Comparison of ENCODE assay signal across 25 mouse cellular contexts in genomic region chr3:109692613-109693012, GRCm38 (mm10).
A peak's percentile ranks its signal among the peaks of the same experiment; 100 is the strongest.
DNase-seq lines count a peak whose midpoint lies in the region; ATAC-seq and TF ChIP-seq lines count a peak whose summit lies in the region.
"Had no signal": no experiment of that assay in that cellular context is flagged by ENCODE, and none has a peak within 500 bp of the region (broad histone marks: within the 10 kb centered on the region; RNA-seq: fewer than 3 reads in every experiment).

No protein-coding gene starts in this region.

- no peaks in the 10 kb centered on the region for H3K4me1 ChIP-seq in forebrain, postnatal 0 days (ENCODE audit: insufficient read depth)
- no peaks in the 10 kb centered on the region for H3K4me1 ChIP-seq in forebrain, embryonic 11.5 days (replicated peaks; ENCODE audit: control insufficient read depth, insufficient read depth, low read length)
- H3K4me1 ChIP-seq in midbrain, embryonic 14.5 days (ENCODE audit: control insufficient read depth, insufficient read depth, low read length): no peaks in the 10 kb centered on the region
- no peaks in the 10 kb centered on the region for H3K4me1 ChIP-seq in midbrain, postnatal 0 days (ENCODE audit: insufficient read depth, low read length)
- H3K4me1 ChIP-seq: embryonic facial prominence, embryonic 12.5 days; embryonic facial prominence, embryonic 15.5 days; forebrain, embryonic 12.5 days; heart, embryonic 12.5 days; heart, embryonic 15.5 days; hindbrain, embryonic 10.5 days; hindbrain, embryonic 13.5 days had no signal

- WGBS in forebrain, postnatal 0 days: 81% methylated on average over 3 of the region's 3 CpGs
- 78% methylated on average over 3 of the region's 3 CpGs for WGBS in forebrain, embryonic 11.5 days
- 85% methylated on average over 3 of the region's 3 CpGs for WGBS in midbrain, embryonic 14.5 days
- WGBS in midbrain, postnatal 0 days: 82% methylated on average over 3 of the region's 3 CpGs

- peak; percentile 61; the same call in 1 of the 2 replicates for ATAC-seq in forebrain, postnatal 0 days
- no peak for ATAC-seq in forebrain, embryonic 11.5 days (replicated peaks; ENCODE audit: low FRiP score)
- ATAC-seq in midbrain, embryonic 14.5 days (ENCODE audit: low FRiP score, low TSS enrichment): no peak
- ATAC-seq in midbrain, postnatal 0 days (ENCODE audit: low FRiP score): no peak
- ATAC-seq in inflammation-experienced regulatory T-cells, adult 6 months: peak; percentile 43
- ATAC-seq: forebrain, embryonic 15.5 days; hindbrain, embryonic 16.5 days had no signal

- no peak overlapping the region for H3K9ac ChIP-seq in forebrain, postnatal 0 days
- no peak overlapping the region for H3K9ac ChIP-seq in forebrain, embryonic 11.5 days (ENCODE audit: low read length)
- H3K9ac ChIP-seq in midbrain, embryonic 14.5 days (replicated peaks; ENCODE audit: low read length): no peak overlapping the region
- H3K9ac ChIP-seq in midbrain, postnatal 0 days (replicated peaks; ENCODE audit: low read length, poor library complexity, severe bottlenecking): no peak overlapping the region
- H3K9ac ChIP-seq: embryonic facial prominence, embryonic 12.5 days; embryonic facial prominence, embryonic 15.5 days; forebrain, embryonic 12.5 days; forebrain, embryonic 15.5 days; heart, embryonic 12.5 days; heart, embryonic 15.5 days; hindbrain, embryonic 13.5 days had no signal

- H3K27me3 ChIP-seq in forebrain, postnatal 0 days (ENCODE audit: insufficient read depth, low read length): no peaks in the 10 kb centered on the region
- H3K27me3 ChIP-seq in forebrain, embryonic 11.5 days (ENCODE audit: control insufficient read depth, insufficient read depth, low read length): no peaks in the 10 kb centered on the region
- H3K27me3 ChIP-seq in midbrain, embryonic 14.5 days (ENCODE audit: control insufficient read depth, insufficient read depth, low read length): no peaks in the 10 kb centered on the region
- H3K27me3 ChIP-seq in midbrain, postnatal 0 days (ENCODE audit: insufficient read depth, low read length): no peaks in the 10 kb centered on the region
- H3K27me3 ChIP-seq: embryonic facial prominence, embryonic 12.5 days; embryonic facial prominence, embryonic 15.5 days; forebrain, embryonic 12.5 days; forebrain, embryonic 15.5 days; heart, embryonic 12.5 days; heart, embryonic 15.5 days; hindbrain, embryonic 13.5 days had no signal

- H3K9me3 ChIP-seq in forebrain, postnatal 0 days (ENCODE audit: low read length): no peaks in the 10 kb centered on the region
- no peaks in the 10 kb centered on the region for H3K9me3 ChIP-seq in forebrain, embryonic 11.5 days (ENCODE audit: control insufficient read depth, low read length)
- no peaks in the 10 kb centered on the region for H3K9me3 ChIP-seq in midbrain, embryonic 14.5 days (ENCODE audit: control insufficient read depth, low read length)
- H3K9me3 ChIP-seq in midbrain, postnatal 0 days (ENCODE audit: low read length): no peaks in the 10 kb centered on the region
- H3K9me3 ChIP-seq: embryonic facial prominence, embryonic 12.5 days; embryonic facial prominence, embryonic 15.5 days; forebrain, embryonic 12.5 days; forebrain, embryonic 15.5 days; heart, embryonic 12.5 days; heart, embryonic 15.5 days; hindbrain, embryonic 10.5 days; hindbrain, embryonic 13.5 days had no signal

- no peak overlapping the region for H3K4me3 ChIP-seq in forebrain, postnatal 0 days (ENCODE audit: low read depth, low read length)
- no peak overlapping the region for H3K4me3 ChIP-seq in forebrain, embryonic 11.5 days (ENCODE audit: low read depth, low read length)
- no peak overlapping the region for H3K4me3 ChIP-seq in midbrain, embryonic 14.5 days (replicated peaks; ENCODE audit: low read depth, low read length)
- no peak overlapping the region for H3K4me3 ChIP-seq in midbrain, postnatal 0 days (ENCODE audit: low read depth, low read length)
- H3K4me3 ChIP-seq: embryonic facial prominence, embryonic 12.5 days; embryonic facial prominence, embryonic 15.5 days; forebrain, embryonic 12.5 days; forebrain, embryonic 15.5 days; heart, embryonic 12.5 days; heart, embryonic 15.5 days; hindbrain, embryonic 10.5 days; hindbrain, embryonic 13.5 days had no signal

- H3K4me2 ChIP-seq in forebrain, postnatal 0 days (ENCODE audit: low read depth): no peak overlapping the region
- H3K4me2 ChIP-seq in forebrain, embryonic 11.5 days (ENCODE audit: low read depth, low read length, severe bottlenecking): no peak overlapping the region
- no peak overlapping the region for H3K4me2 ChIP-seq in midbrain, embryonic 14.5 days (ENCODE audit: low read length)
- no peak overlapping the region for H3K4me2 ChIP-seq in midbrain, postnatal 0 days (ENCODE audit: low read depth, low read length, poor library complexity, severe bottlenecking)
- H3K4me2 ChIP-seq: embryonic facial prominence, embryonic 12.5 days; embryonic facial prominence, embryonic 15.5 days; forebrain, embryonic 12.5 days; forebrain, embryonic 15.5 days; heart, embryonic 12.5 days; heart, embryonic 15.5 days; hindbrain, embryonic 13.5 days had no signal

- H3K27ac ChIP-seq in forebrain, postnatal 0 days (ENCODE audit: low read depth, low read length): no peak overlapping the region
- H3K27ac ChIP-seq in forebrain, embryonic 11.5 days (ENCODE audit: low read depth, low read length): no peak overlapping the region
- H3K27ac ChIP-seq in midbrain, embryonic 14.5 days (replicated peaks; ENCODE audit: low read depth, low read length): no peak overlapping the region
- H3K27ac ChIP-seq in midbrain, postnatal 0 days (ENCODE audit: low read depth, low read length): no peak overlapping the region
- H3K27ac ChIP-seq: embryonic facial prominence, embryonic 12.5 days; embryonic facial prominence, embryonic 15.5 days; forebrain, embryonic 12.5 days; forebrain, embryonic 15.5 days; heart, embryonic 15.5 days; hindbrain, embryonic 10.5 days; hindbrain, embryonic 13.5 days had no signal

- TF ChIP-seq CTCF in forebrain, postnatal 0 days (IDR thresholded peaks at IDR 0.05; ENCODE audit: low read depth): no peak
- no peak for TF ChIP-seq CTCF in midbrain, postnatal 0 days (IDR thresholded peaks at IDR 0.05)

- no peaks in the 10 kb centered on the region for H3K36me3 ChIP-seq in forebrain, postnatal 0 days (ENCODE audit: insufficient read depth)
- H3K36me3 ChIP-seq in forebrain, embryonic 11.5 days (ENCODE audit: control insufficient read depth, insufficient read depth, low read length): no peaks in the 10 kb centered on the region
- H3K36me3 ChIP-seq in midbrain, embryonic 14.5 days (ENCODE audit: control insufficient read depth, insufficient read depth, low read length): no peaks in the 10 kb centered on the region
- H3K36me3 ChIP-seq in midbrain, postnatal 0 days (ENCODE audit: insufficient read depth, low read length): no peaks in the 10 kb centered on the region
- H3K36me3 ChIP-seq: embryonic facial prominence, embryonic 12.5 days; embryonic facial prominence, embryonic 15.5 days; forebrain, embryonic 12.5 days; forebrain, embryonic 15.5 days; heart, embryonic 12.5 days; heart, embryonic 15.5 days; hindbrain, embryonic 10.5 days; hindbrain, embryonic 13.5 days had no signal

- no peak for DNase-seq in forebrain, postnatal 0 days
- DNase-seq in forebrain, embryonic 11.5 days (ENCODE audit: low spot score): no peak
- peak; percentile 14 for DNase-seq in midbrain, embryonic 14.5 days
- DNase-seq in midbrain, postnatal 0 days (ENCODE audit: low spot score): no peak
- no peak for DNase-seq in right cerebral cortex, postnatal 4 days
- DNase-seq: adrenal gland, adult 8-10 months; adrenal gland, postnatal 25 days; cerebellum, adult 11 months; cerebellum, adult 2 months; cerebellum, adult 9-11 months; cerebellum, postnatal 25 days; gastrocnemius, postnatal 25 days; heart, adult 18-20 months; heart, postnatal 10 days; heart, postnatal 36 days had no signal

Comparison
In these comparisons a context has a peak if more than half of its experiments do, and no peak if none do; other contexts are left out.
1. ATAC-seq: peak in forebrain, postnatal 0 days (single experiment) and inflammation-experienced regulatory T-cells, adult 6 months (single experiment); none in forebrain, embryonic 11.5 days (single experiment), midbrain, embryonic 14.5 days (single experiment) and midbrain, postnatal 0 days (single experiment).